Mouse (Mus musculus): ENCODE measurements around the gene Fau.

Gene Fau

GRCm38 (mm10) chr19:6046294-6047153 lies 11.1 kb upstream of the Fau start, which contains the start of gene Syvn1:
TSS of gene Syvn1 (plus strand) at chr19:6046576.
- peak; percentile 92 for DNase-seq

GRCm38 (mm10) chr19:6047154-6047898 lies 10.3 kb upstream of the Fau start:
- no peak for DNase-seq

GRCm38 (mm10) chr19:6047899-6048166 lies 9.8 kb upstream of the Fau start:
- DNase-seq, result no peak

- no peak for DNase-seq
Observed at GRCm38 (mm10) chr19:6048681-6049410, 8.8 kb upstream of the Fau start.

GRCm38 (mm10) chr19:6052516-6052915 lies 5.1 kb upstream of the Fau start:
- DNase-seq, result no peak

- no peak for DNase-seq
Observed at GRCm38 (mm10) chr19:6054296-6054695, 3.3 kb upstream of the Fau start.

GRCm38 (mm10) chr19:6056696-6057095 lies 948 bp upstream of the Fau start:
- DNase-seq, result no peak

GRCm38 (mm10) chr19:6058513-6058912 lies 869 bp downstream of the Fau start:
- DNase-seq, result no peak

- no peak for DNase-seq
Observed at GRCm38 (mm10) chr19:6058966-6059365, 1.3 kb downstream of the Fau start.

- DNase-seq, result peak; percentile 95
Observed at GRCm38 (mm10) chr19:6061021-6061533, 3.4 kb downstream of the Fau start, which contains the start of gene Znhit2. TSS of gene Znhit2 (plus strand) at chr19:6061192.

GRCm38 (mm10) chr19:6061641-6062302 lies 4.1 kb downstream of the Fau start:
- DNase-seq, result peak; percentile 77

- no peak for DNase-seq
Observed at GRCm38 (mm10) chr19:6062418-6062817, 4.8 kb downstream of the Fau start.

GRCm38 (mm10) chr19:6063081-6063480 lies 5.4 kb downstream of the Fau start:
- DNase-seq, result no peak

- DNase-seq, result no peak
Observed at GRCm38 (mm10) chr19:6066571-6066970, 8.9 kb downstream of the Fau start.

- peak; percentile 89 for DNase-seq
Observed at GRCm38 (mm10) chr19:6067011-6067723, 9.5 kb downstream of the Fau start.

GRCm38 (mm10) chr19:6067724-6068415 lies 10.2 kb downstream of the Fau start, which contains the start of gene Tm7sf2:
TSS of gene Tm7sf2 (minus strand) at chr19:6068373.
- peak; percentile 90 for DNase-seq

GRCm38 (mm10) chr19:6068951-6069350 lies 11.3 kb downstream of the Fau start:
- peak; percentile 63 for DNase-seq

GRCm38 (mm10) chr19:6069851-6070250 lies 12.2 kb downstream of the Fau start:
- DNase-seq, result no peak

GRCm38 (mm10) chr19:6070571-6071250 lies 13.1 kb downstream of the Fau start:
- DNase-seq, result no peak

- DNase-seq, result no peak
Observed at GRCm38 (mm10) chr19:6071261-6071660, 13.6 kb downstream of the Fau start.

- DNase-seq, result no peak
Observed at GRCm38 (mm10) chr19:6073889-6074288, 16.2 kb downstream of the Fau start.
